Mouse (Mus musculus): Measurements from ENCODE around the gene Cytl1. TPM values are rescaled to one million over a fixed set of nuclear protein-coding genes. Genes with fewer than 3 reads are reported as not detected.
A peak's percentile ranks its signal among the peaks of the same experiment; 100 is the strongest.

Cytl1 gene
- total RNA-seq, 2 experiments from 2014 or later, result 0.99 TPM

DNA sequence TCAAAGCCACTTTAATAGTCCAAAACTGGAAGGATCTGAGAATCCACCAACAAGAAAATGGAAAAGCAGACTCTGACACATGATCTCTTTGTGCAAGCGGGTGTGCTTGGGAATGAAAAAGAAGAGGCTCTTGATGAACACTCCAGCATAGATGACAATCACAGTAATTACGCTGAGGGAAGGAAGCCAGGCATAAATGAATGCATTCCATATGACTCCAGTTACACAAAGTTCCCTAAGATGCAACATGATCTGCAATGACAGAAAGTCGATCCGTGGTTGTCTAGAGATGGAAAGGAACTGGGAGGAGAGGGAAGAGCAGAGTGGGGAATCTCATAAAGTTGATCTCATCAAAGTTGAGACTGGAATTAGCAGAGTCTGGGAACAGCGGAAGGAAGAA lies 31.9 kb downstream of the Cytl1 start:
- peak in 1 of 2 experiments; percentile 10 for DNase-seq (ENCODE audit: low spot score in 2 of 2)

DNA sequence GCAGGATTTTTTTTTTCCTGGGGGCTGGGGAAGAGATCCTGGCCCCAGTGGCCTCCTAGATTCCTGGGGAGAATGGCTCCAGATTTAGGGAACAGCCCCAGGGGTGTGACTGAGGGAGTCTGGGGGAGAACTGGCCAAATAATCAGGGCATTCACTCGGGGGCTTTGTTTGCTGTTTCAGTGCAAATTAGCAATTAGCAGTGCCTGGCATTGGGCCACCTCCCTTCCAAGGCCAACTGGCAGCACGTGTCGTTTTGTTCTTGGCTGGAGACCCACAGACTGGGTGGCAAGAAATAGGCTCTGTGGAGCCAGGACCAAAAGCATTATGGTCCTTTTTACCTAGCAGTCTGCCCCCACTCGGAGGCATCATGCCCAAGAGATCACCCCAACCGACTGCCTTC lies 33.7 kb downstream of the Cytl1 start:
- peak; percentile 65 to 90 for DNase-seq (ENCODE audit: low spot score in 2 of 2)

DNA sequence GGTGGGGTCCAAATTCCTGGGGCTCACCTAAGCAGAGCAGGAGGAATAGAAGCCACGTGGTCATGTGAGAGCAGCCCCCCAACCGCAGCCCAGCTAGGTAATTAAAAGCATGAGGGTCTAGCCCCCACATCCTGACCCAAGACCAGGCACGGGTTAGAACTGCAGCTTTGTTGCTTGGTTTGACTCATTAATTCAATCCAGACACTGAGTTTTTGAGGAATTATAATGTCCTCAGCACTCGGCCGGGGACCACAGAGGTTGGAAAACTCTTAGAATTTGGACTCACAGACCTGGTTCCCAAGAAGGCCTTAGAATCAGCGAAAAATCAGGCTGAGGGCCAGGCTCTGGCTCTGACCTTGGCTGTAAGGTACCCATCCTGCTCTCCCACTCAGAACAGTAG lies 35.6 kb downstream of the Cytl1 start:
- DNase-seq (ENCODE audit: low spot score in 2 of 2), result no peak

DNA sequence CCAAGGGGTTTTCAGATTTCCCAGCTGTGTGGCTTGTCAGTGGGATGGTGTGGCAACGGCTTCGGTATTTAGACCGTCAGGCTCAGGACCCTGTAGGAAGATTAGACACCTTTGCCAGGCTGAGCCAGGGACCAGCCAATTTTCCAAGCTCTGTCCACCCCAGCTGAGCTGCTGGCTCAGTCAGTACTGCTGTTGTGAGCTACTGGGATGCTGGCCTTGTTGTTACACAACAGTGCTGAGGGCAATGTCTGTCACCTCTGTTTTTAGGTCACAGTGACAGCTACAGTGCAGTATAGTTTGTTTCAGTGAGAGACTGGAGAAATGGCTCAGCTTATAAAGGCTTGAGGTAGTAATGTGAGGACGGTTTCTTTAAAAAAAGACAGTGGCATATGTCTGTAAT lies 38.7 kb downstream of the Cytl1 start:
- no peak for DNase-seq (ENCODE audit: low spot score in 2 of 2)

DNA sequence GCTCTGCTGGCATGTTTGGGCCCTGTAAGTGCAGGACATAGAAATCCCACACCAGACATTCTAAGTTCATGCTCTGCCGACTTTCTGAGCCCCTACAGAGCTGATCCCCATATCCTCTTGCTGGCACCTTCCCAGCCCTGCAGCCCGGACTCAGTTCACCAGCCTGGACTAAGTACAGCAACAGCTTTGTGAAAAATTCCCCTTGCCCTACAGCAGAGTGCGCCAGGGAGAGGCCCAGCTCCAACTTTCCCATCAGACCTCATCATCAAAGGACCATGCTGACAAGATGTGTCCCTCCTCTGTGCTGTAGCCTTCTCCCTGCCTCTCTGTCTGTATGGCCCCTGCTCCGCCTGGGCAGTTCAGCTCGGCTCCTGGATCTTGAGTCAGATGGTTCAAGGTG lies 40.4 kb downstream of the Cytl1 start:
- DNase-seq (ENCODE audit: low spot score in 2 of 2), result no peak

DNA sequence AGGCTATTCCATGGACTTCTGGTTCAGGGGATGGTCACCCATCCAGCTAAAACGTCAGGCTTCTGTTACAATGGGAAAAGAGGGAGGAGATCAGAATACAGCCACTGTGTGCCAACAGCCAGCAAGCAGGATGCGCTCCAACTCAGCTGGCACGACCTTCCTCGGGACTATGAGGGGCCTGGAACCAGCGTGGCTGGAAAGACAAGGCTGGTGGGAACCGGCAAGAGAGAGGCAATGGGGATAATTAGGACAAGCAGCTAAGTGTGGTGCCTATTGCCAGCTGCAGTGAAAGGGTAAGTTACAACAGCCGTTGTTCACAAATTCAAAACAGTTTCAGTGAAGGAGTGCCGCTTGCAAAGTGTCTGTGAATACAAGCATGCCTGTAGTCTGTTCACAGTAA lies 48.0 kb downstream of the Cytl1 start:
- DNase-seq (ENCODE audit: low spot score in 2 of 2), result peak in 1 of 2 experiments; percentile 33

DNA sequence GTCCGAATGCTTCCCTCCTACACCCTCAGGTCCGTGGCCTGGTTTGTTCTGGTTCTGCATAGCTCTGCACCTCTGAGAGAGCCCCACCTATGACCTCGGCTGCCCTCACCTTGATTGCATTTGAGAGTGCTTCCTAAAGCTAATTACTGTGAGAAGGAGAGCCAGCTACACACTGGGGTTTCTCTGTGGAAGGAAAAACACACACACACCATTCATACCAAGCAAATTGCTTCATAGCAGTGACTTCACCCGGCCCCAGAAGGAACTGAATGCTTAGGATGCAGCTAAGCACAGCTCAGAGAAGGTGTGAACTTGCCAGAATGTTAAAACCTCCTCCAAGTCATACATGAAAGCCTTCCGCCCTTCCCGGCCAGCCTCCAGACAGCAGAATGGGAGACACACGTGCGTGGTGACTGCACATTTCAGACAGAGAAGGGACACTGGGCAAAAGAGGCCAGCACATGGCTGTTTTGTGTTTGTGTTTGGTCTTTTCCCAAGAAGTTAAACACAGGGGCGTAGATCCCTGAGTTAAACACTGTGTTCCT lies 49.6 kb downstream of the Cytl1 start:
- DNase-seq (ENCODE audit: low spot score in 2 of 2), result no peak

Other genes with a start within 250 kb of the Cytl1 start
- 1 to 10 TPM; 5.0 to 6.9 TPM for gene Stk32b, start 18.3 kb upstream of the Cytl1 start, total RNA-seq (2021)
- gene Msx1, start 89.1 kb downstream of the Cytl1 start, total RNA-seq (2021), result 1 to 10 TPM; 4.9 to 6.3 TPM

Data from layer of hippocampus, adult 18-20 months (tissue).